Mouse (Mus musculus) adrenal gland (tissue): ENCODE results near the gene Armh1.
"Not testable (repeated sequence)": the region's sequence is repeated elsewhere in the genome, so short reads cannot be mapped to it uniquely, and the experiment has no call there.

Experiments used
- intact Hi-C: fragments of 180-260 bp; cut with DNase I; formaldehyde crosslinking; loops from one replicate; pipeline ENCODE4 v1.15.1; 2025

Armh1 gene

GRCm38 (mm10) chr4:117270278-117270677 is 18.4 kb upstream of the Armh1 start:
- intact Hi-C loops, result loop anchor here (1.0 to 10.0 kb wide), 4 partner anchors 42 to 405 kb away; no protein-coding TSS in a partner anchor

GRCm38 (mm10) chr4:117267831-117268437 is 16.0 kb upstream of the Armh1 start:
- intact Hi-C loops, result loop anchor here (5.0 kb wide), 1 partner anchor 36 kb away; no protein-coding TSS in a partner anchor

- intact Hi-C loops, result loop anchor here (5.0 kb wide), 1 partner anchor 35 kb away; no protein-coding TSS in a partner anchor
Observed at GRCm38 (mm10) chr4:117267284-117267683, 15.4 kb upstream of the Armh1 start.

- intact Hi-C loops, result no loop called here
Observed at GRCm38 (mm10) chr4:117262987-117263386, 11.1 kb upstream of the Armh1 start.

- intact Hi-C loops, result no loop called here
Observed at GRCm38 (mm10) chr4:117262101-117262913, 10.4 kb upstream of the Armh1 start.

GRCm38 (mm10) chr4:117261222-117261621 is 9.3 kb upstream of the Armh1 start:
- intact Hi-C loops, result no loop called here

- intact Hi-C loops, result not testable (repeated sequence)
Observed at GRCm38 (mm10) chr4:117259909-117260308, 8.0 kb upstream of the Armh1 start.

- intact Hi-C loops, result no loop called here
Observed at GRCm38 (mm10) chr4:117254672-117255071, 2.7 kb upstream of the Armh1 start.

GRCm38 (mm10) chr4:117254017-117254627 is 2.2 kb upstream of the Armh1 start:
- intact Hi-C loops, result no loop called here

GRCm38 (mm10) chr4:117253218-117254016 is 1.5 kb upstream of the Armh1 start:
- intact Hi-C loops, result no loop called here

- intact Hi-C loops, result no loop called here
Observed at GRCm38 (mm10) chr4:117252755-117253154, 830 bp upstream of the Armh1 start.

GRCm38 (mm10) chr4:117252351-117252750 is 426 bp upstream of the Armh1 start:
- intact Hi-C loops, result no loop called here

GRCm38 (mm10) chr4:117250982-117251381 is 943 bp downstream of the Armh1 start:
- intact Hi-C loops, result no loop called here

- intact Hi-C loops, result no loop called here
Observed at GRCm38 (mm10) chr4:117240867-117241266, 11.1 kb downstream of the Armh1 start.

- intact Hi-C loops, result no loop called here
Observed at GRCm38 (mm10) chr4:117239153-117239552, 12.8 kb downstream of the Armh1 start.

- intact Hi-C loops, result no loop called here
Observed at GRCm38 (mm10) chr4:117235822-117236221, 16.1 kb downstream of the Armh1 start.

- intact Hi-C loops, result loop anchor here (5.0 kb wide), 1 partner anchor 33 kb away; no protein-coding TSS in a partner anchor
Observed at GRCm38 (mm10) chr4:117234166-117234741, 17.7 kb downstream of the Armh1 start.

GRCm38 (mm10) chr4:117231208-117231607 is 20.7 kb downstream of the Armh1 start:
- intact Hi-C loops, result loop anchor here (5.0 kb wide), 1 partner anchor 36 kb away; no protein-coding TSS in a partner anchor

- intact Hi-C loops, result loop anchor here (5.0 kb wide), 1 partner anchor 37 kb away; no protein-coding TSS in a partner anchor
Observed at GRCm38 (mm10) chr4:117230331-117230730, 21.6 kb downstream of the Armh1 start.

- intact Hi-C loops, result no loop called here
Observed at GRCm38 (mm10) chr4:117229590-117229989, 22.3 kb downstream of the Armh1 start.

GRCm38 (mm10) chr4:117225250-117225649 is 26.7 kb downstream of the Armh1 start:
- intact Hi-C loops, result no loop called here
